Mouse (Mus musculus) thymus, postnatal 4 days (tissue): ENCODE results near the gene Gm12355.
A peak's percentile ranks its signal among the peaks of the same experiment; 100 is the strongest.
"Not testable (repeated sequence)": the region's sequence is repeated elsewhere in the genome, so short reads cannot be mapped to it uniquely, and the experiment has no call there.

Experiments
- DNase-seq: peaks from one replicate; pipeline ENCODE4 v3.0.0; 2021

Gene Gm12355

GRCm38 (mm10) chr11:98625611-98626410, at the start of gene Gm12355, which contains the start of gene Gsdma3:
Gm12355 (minus strand) TSS chr11:98625661.
Gsdma3 (plus strand) TSS chr11:98626360.
- DNase-seq, result no peak

DNA sequence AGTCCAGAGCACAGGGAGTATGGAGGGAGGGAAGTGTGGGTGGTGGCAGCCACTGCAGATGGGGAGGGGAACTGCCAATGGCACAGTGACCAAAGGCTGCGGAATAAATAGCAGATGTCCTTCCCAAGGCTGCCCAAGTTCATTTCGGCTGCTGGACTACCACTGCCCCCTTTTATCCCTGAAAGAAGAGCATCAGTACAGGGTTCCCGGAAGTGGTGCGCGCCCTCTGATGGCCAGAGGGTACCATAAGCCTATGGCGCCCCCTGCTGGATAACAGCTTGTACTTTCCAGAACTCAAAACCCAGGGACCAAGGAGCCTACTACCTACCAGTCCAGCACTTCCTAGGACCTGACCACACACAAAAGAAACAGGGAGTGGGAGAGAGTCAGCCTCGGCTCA, 47.7 kb upstream of the Gm12355 start:
- DNase-seq, result peak; percentile 81

DNA sequence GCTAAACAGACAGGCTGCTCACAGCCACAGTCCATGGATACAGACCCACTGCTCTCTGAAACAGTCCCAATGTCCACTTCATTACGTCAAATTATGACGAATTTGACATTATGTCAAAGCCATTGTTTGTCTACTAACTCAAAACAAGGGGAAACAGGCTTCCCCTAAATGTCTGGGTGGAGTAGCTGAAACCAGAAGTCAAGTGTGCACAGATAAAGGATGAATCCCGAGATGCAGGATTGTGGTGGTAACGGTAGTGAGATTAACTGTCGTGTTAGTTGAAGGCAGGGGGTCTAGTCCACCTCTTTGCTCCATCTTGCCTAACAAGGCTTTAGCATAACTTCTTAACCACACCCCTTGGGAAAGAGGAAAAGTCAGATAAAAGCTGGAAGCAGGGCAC, 47.0 kb upstream of the Gm12355 start:
- no peak for DNase-seq

GRCm38 (mm10) chr11:98671857-98672256, 46.4 kb upstream of the Gm12355 start:
- DNase-seq, result no peak

DNA sequence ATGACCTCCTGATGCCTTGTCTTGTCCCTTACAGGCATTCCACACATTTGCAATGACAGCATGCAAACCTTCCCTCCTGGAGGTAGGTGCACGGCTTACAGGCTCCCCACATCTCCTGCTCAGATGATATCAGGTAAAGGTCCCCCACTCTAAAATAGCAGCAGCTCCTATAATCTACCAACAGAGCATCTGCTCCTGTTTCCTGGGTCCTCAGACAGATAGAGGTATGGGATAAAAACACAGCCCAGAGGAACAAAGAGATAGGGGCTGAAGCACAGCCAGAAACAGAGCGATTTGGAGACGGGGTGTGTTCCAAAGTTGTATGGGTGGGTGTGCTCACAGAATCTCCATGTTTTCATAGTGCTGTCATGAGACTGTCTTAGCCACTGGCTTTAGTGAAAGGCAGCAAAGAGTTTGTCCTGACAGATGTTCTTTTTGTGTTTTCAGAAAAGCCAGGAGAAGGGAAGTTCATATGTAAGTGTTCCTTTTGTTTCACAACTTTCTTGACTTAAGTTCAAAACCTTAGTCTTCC, 45.9 kb upstream of the Gm12355 start:
- DNase-seq, result no peak

- DNase-seq, result no peak
Measured at GRCm38 (mm10) chr11:98668984-98669383, 43.5 kb upstream of the Gm12355 start.

DNA sequence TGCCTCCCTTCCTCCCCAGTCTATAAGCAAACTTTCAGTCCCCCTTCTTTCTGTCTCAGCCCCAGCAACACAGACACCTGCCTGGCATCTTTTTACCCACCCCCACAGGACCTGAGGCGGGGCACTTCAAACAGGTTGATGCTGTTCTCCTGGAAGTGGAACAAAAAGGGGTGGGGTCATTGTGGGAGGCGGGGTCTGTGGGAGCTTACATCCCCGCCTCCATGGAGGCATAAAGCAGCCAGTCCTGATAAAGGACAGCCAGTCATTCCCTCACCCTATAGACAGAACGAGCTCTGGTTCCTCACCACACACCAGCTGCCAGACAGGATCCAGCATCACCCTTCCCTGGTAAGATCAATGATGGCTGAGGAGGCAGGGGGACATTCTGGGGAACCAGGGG, 38.6 kb upstream of the Gm12355 start, which contains the start of gene Gsdma:
Gsdma (plus strand) TSS at position 261 of the 400 bp plus-strand sequence.
- DNase-seq, result no peak

DNA sequence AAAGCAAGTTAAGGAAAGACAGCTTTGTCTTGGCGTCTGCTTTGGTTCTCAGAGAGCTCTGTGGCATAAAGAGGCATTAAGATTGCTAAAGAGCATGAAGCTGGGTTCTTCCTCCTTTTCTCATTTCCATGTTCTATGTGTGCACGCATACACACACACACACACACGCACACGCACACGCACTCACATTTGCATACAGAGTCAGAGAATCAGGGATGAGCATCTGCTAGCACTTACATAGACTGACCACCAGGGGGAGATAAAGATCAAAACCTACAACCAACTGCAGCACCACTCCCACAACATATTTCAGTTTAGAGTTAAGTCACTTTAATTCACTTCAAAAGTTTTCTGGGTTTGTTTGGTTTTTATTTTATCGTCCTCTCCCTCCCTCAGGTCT, 35.1 kb upstream of the Gm12355 start:
- peak; percentile 27 for DNase-seq

DNA sequence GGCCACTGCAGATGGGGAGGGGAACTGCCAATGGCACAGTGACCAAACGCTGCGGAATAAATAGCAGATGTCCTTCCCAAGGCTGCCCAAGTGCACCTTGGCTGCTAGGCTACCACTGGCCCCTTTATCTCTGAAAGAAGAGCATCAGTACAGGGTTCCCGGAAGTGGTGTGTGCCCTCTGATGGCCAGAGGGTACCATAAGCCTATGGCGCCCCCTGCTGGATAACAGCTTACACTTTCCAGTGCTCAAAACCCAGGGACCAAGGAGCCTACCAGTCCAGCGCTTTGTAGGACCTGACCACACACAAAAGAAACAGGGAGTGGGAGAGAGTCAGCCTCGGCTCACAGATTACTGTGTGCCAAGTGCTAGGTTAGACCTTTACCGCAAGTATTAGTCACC, 29.6 kb upstream of the Gm12355 start:
- peak; percentile 77 for DNase-seq

DNA sequence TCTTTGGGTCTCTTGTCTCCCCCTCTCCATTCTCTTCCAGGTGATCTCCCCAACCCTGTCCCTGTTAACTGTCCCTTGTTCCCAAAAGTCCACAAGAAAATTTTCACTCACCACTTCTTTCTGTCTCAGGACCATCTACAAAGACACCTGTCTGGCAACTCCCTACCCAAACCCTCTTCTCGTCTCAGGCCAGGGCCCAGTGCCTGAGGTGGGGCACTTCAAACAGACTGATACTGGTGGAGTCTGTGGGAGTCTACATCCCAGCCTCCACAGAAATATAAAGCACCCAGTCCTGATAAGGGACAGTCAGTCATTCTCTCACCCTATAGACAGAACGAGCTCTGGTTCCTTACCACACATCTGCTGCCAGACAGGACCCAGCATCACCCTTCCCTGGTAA, 21.0 kb upstream of the Gm12355 start, which contains the start of gene Gsdma2:
Gsdma2 (plus strand) TSS at position 301 of the 400 bp plus-strand sequence.
- DNase-seq, result no peak

- DNase-seq, result no peak
Measured at GRCm38 (mm10) chr11:98645946-98646345, 20.5 kb upstream of the Gm12355 start.

GRCm38 (mm10) chr11:98644757-98645156, 19.3 kb upstream of the Gm12355 start:
- no peak for DNase-seq

- peak; percentile 20 for DNase-seq
Measured at GRCm38 (mm10) chr11:98640091-98640490, 14.6 kb upstream of the Gm12355 start.

- DNase-seq, result no peak
Measured at GRCm38 (mm10) chr11:98637501-98637900, 12.0 kb upstream of the Gm12355 start.

- peak; percentile 76 for DNase-seq
Measured at GRCm38 (mm10) chr11:98635312-98635970, 10.0 kb upstream of the Gm12355 start.

- no peak for DNase-seq
Measured at GRCm38 (mm10) chr11:98630646-98631045, 5.2 kb upstream of the Gm12355 start.

- DNase-seq, result no peak
Measured at GRCm38 (mm10) chr11:98628706-98629105, 3.2 kb upstream of the Gm12355 start.

DNA sequence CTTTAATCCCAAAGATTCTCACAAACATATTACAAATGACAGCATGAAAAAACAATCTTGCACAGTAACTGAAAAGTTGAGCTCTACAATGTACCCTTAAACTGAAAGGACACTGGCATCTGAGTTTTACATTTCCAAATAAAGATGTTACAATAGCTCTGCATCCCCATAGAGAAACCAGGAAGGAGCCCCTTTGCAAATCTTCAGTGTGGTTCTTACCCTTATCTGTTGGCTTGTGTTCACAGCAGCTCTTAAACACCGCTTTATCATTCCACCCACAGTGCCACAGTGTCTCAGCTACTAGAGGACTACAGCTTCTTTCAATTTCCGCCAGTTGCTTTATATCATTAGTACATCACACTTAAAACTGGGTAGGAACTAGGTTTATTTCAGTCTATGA, 1.1 kb downstream of the Gm12355 start:
- not testable (repeated sequence) for DNase-seq

GRCm38 (mm10) chr11:98623981-98624380, 1.5 kb downstream of the Gm12355 start:
- DNase-seq, result not testable (repeated sequence)

DNA sequence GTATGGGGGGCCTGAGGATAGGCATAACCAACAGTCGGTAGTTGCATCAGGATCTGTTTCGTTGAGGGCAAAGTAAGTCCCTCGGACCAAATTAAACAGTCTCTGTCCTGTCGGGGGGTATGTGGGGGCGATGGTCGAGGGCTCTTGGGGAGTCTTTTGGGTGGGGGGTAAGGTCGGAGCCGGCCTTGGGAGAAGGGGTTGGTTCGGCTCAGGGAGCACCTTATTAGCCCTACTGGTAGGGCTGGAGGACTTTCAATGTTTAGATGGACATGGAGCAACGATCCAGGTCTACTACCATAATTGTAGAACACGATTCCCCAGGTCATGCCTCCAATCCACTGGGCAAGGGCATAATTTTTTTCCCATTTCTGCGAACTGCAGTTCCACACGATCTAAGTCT, 4.7 kb downstream of the Gm12355 start:
- no peak for DNase-seq

DNA sequence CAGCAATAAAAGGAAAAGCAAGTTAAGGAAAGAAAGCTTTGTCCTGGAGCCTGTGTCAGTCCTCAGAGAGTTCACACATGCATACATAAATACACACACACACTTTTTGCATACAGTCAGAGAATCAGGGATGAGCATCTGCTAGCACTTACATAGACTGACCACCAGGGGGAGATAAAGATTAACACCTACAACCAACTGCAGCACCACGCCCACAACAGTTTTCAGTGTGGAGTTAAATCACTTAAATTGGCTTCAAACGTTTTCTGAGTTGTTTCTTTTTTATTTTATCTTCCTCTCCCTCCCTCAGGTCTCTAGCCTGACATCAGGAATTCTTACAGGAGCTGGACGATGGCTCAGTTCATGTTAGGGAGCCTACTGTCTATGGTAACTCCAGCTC, 18.7 kb downstream of the Gm12355 start:
- DNase-seq, result peak; percentile 43

DNA sequence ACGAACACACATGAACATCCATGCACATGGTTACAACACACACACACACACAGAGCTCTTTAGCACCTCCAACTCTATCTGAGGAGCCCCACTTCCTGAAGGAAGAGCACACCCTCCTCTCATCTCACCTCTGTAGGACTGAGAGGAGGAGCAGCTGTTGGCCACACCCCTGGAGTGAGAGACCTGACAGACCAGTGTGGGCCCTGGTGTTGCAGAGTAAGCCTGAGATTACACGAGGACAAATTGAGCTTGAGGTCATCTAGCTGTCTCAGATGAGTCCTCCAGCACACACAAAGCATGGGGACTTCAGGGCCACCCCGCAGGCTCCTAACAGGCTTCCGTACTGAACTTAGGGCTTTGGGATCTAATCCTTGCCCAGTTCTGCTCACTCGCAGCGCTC, 20.6 kb downstream of the Gm12355 start:
- DNase-seq, result not testable (repeated sequence)

DNA sequence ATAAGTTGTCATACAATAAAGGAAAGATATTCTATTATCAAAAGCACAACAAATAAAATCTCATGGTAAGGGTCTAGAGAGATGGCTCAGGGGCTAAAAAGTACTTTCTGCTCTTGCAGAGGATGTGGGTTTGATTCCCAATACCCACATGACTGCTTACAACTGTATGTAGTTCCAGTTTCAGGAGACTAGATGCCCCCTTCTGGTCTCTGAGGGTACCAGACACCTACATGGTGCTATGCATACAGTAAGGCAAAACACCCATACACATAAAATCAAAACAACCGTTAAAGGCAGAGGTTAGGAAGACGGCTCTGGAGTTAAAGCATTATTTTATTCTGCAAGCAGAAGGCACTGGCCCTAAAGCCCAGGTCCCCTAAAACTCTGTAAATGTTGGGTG, 21.5 kb downstream of the Gm12355 start:
- DNase-seq, result no peak
